2 mouse cellular contexts compared by ENCODE assay signal in the genomic region with DNA sequence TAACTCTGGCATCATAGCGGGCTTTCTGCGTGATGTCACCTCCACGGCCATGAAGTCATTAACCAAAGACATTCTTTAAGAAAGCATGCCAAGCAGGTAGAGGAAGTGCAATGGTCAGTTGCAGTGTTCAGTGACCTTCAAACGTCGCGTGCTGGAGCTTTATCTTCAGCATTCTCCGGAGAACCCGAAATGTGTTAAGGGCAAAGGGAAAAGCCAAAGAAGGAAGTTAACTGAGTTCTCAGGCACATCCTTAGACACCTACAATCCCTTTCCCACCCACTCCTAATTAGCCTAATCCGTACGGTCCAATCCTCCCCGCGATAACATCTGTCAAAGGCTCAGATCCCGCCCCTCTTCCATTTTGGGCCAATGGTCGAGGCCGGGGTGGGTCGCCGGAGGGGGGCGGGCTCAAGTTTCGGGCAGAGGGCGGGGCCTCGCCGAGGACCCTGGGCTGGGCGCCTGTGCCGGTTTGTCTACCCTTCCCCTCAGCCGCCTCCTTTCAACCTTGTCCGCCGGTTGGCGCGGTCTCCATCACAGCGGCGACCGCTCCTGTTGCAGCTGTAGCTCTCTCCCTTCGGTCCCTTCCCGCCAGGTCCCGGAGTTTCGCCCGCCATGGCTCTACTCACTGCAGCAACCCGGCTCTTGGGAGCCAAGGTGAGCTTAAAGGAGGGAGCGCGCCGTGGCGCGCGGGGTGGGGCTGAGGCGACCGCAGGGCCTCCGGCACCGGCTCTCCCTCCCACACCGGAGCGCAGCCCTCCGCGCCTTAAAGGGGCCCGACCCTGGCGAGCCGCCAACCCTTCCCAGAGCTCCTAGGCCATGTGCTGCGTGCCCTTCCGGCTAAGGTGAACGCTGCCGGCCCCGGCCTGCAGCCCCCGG.
TF ChIP-seq lines count a peak whose summit lies in the region.

Gene Cs (plus strand): TSS at position 429 of the 876 bp plus-strand sequence.

TF ChIP-seq in C2C12, 6 proteins besides CTCF, POLR2A, EP300 and RAD21 (continued from another document):
- TF ChIP-seq CEBPB (IDR thresholded peaks at IDR 0.05; ENCODE audit: low read depth): no peak

TF ChIP-seq in myocyte, 11 proteins besides CTCF, POLR2A, EP300 and RAD21 (continued from another document):
- peak; percentile 81 for TF ChIP-seq SRF (IDR thresholded peaks at IDR 0.05; ENCODE audit: control insufficient read depth, insufficient read length, low read depth)
